Mouse (Mus musculus): ENCODE measurements around the gene Fuom. TPM values are rescaled to one million over a fixed set of nuclear protein-coding genes. Genes with fewer than 3 reads are reported as not detected.

The Fuom gene
- polyA plus RNA-seq, 1 experiment: 22.5 TPM

- H3K4me3 ChIP-seq (ENCODE audit: insufficient read depth, low read length): no peak overlapping the region
- TF ChIP-seq CTCF (IDR thresholded peaks at IDR 0.05; ENCODE audit: low read depth, low read length) (no peak), POLR2A (IDR thresholded peaks at IDR 0.05; ENCODE audit: borderline replicate concordance, low read depth, low read length) (no peak)
- H3K4me1 ChIP-seq (ENCODE audit: control insufficient read depth, insufficient read depth, low read length): peaks cover 14% of the 10 kb centered on the region
- H3K27ac ChIP-seq (ENCODE audit: insufficient read depth, low read depth, low read length): no peak overlapping the region
Measured at GRCm38 (mm10) chr7:140060936-140061831, 41.1 kb downstream of the Fuom start.

- Histone ChIP-seq H3K4me1 (ENCODE audit: control insufficient read depth, insufficient read depth, low read length) (peaks cover 14% of the 10 kb centered on the region), H3K27ac (ENCODE audit: insufficient read depth, low read depth, low read length) (no peak overlapping the region), H3K4me3 (ENCODE audit: insufficient read depth, low read length) (no peak overlapping the region)
- TF ChIP-seq POLR2A (IDR thresholded peaks at IDR 0.05; ENCODE audit: borderline replicate concordance, low read depth, low read length): no peak
- no peak for TF ChIP-seq CTCF (IDR thresholded peaks at IDR 0.05; ENCODE audit: low read depth, low read length)
Measured at GRCm38 (mm10) chr7:140059601-140060000, 42.6 kb downstream of the Fuom start.

GRCm38 (mm10) chr7:140058528-140058927 lies 43.7 kb downstream of the Fuom start:
- peaks cover 14% of the 10 kb centered on the region for H3K4me1 ChIP-seq (ENCODE audit: control insufficient read depth, insufficient read depth, low read length)
- TF ChIP-seq POLR2A (IDR thresholded peaks at IDR 0.05; ENCODE audit: borderline replicate concordance, low read depth, low read length) (no peak), CTCF (IDR thresholded peaks at IDR 0.05; ENCODE audit: low read depth, low read length) (no peak)
- H3K4me3 ChIP-seq (ENCODE audit: insufficient read depth, low read length): peak overlapping the region; percentile 47
- no peak overlapping the region for H3K27ac ChIP-seq (ENCODE audit: insufficient read depth, low read depth, low read length)

GRCm38 (mm10) chr7:140057413-140058407 lies 44.5 kb downstream of the Fuom start:
- Histone ChIP-seq H3K27ac (ENCODE audit: insufficient read depth, low read depth, low read length) (no peak overlapping the region), H3K4me1 (ENCODE audit: control insufficient read depth, insufficient read depth, low read length) (peaks cover 14% of the 10 kb centered on the region), H3K4me3 (ENCODE audit: insufficient read depth, low read length) (peak overlapping the region; percentile 47)
- TF ChIP-seq CTCF (IDR thresholded peaks at IDR 0.05; ENCODE audit: low read depth, low read length): no peak
- no peak for TF ChIP-seq POLR2A (IDR thresholded peaks at IDR 0.05; ENCODE audit: borderline replicate concordance, low read depth, low read length)

GRCm38 (mm10) chr7:140054124-140054523 lies 48.1 kb downstream of the Fuom start:
- TF ChIP-seq CTCF (IDR thresholded peaks at IDR 0.05; ENCODE audit: low read depth, low read length) (no peak), POLR2A (IDR thresholded peaks at IDR 0.05; ENCODE audit: borderline replicate concordance, low read depth, low read length) (no peak)

GRCm38 (mm10) chr7:140049115-140049689 lies 53.0 kb downstream of the Fuom start:
- Histone ChIP-seq H3K4me3 (ENCODE audit: insufficient read depth, low read length) (peak overlapping the region; percentile 66), H3K4me1 (ENCODE audit: control insufficient read depth, insufficient read depth, low read length) (peaks cover 6% of the 10 kb centered on the region), H3K27ac (ENCODE audit: insufficient read depth, low read depth, low read length) (no peak overlapping the region)
- TF ChIP-seq POLR2A (IDR thresholded peaks at IDR 0.05; ENCODE audit: borderline replicate concordance, low read depth, low read length) (no peak), CTCF (IDR thresholded peaks at IDR 0.05; ENCODE audit: low read depth, low read length) (no peak)

More at GRCm38 (mm10) chr7:140054124-140054523, 48.1 kb downstream of the Fuom start:
- Histone ChIP-seq H3K27ac (ENCODE audit: insufficient read depth, low read depth, low read length) (no peak overlapping the region), H3K4me3 (ENCODE audit: insufficient read depth, low read length) (no peak overlapping the region), H3K4me1 (ENCODE audit: control insufficient read depth, insufficient read depth, low read length) (peaks cover 11% of the 10 kb centered on the region)

GRCm38 (mm10) chr7:140048361-140049114 lies 53.7 kb downstream of the Fuom start, which contains the start of gene Msx3:
Gene Msx3 (minus strand): TSS chr7:140049089.
- peaks cover 6% of the 10 kb centered on the region for H3K4me1 ChIP-seq (ENCODE audit: control insufficient read depth, insufficient read depth, low read length)
- H3K27ac ChIP-seq (ENCODE audit: insufficient read depth, low read depth, low read length): no peak within 1 kb of the TSS
- TF ChIP-seq CTCF (IDR thresholded peaks at IDR 0.05; ENCODE audit: low read depth, low read length): no peak
- no peak for TF ChIP-seq POLR2A (IDR thresholded peaks at IDR 0.05; ENCODE audit: borderline replicate concordance, low read depth, low read length)
- peak within 1 kb of the TSS; percentile 66 for H3K4me3 ChIP-seq (ENCODE audit: insufficient read depth, low read length)

GRCm38 (mm10) chr7:140047811-140048311 lies 54.4 kb downstream of the Fuom start:
- Histone ChIP-seq H3K27ac (ENCODE audit: insufficient read depth, low read depth, low read length) (no peak overlapping the region), H3K4me3 (ENCODE audit: insufficient read depth, low read length) (peak overlapping the region; percentile 57), H3K4me1 (ENCODE audit: control insufficient read depth, insufficient read depth, low read length) (peaks cover 6% of the 10 kb centered on the region)
- TF ChIP-seq CTCF (IDR thresholded peaks at IDR 0.05; ENCODE audit: low read depth, low read length): no peak
- no peak for TF ChIP-seq POLR2A (IDR thresholded peaks at IDR 0.05; ENCODE audit: borderline replicate concordance, low read depth, low read length)

Other genes with a start within 250 kb of the Fuom start
- not detected in 2 replicates for gene Kndc1, start 207.7 kb downstream of the Fuom start, polyA plus RNA-seq (2012; ENCODE audit: insufficient read depth, insufficient read length, missing spikeins)
- not detected in 2 replicates for gene Utf1, start 158.7 kb downstream of the Fuom start, polyA plus RNA-seq (2012; ENCODE audit: insufficient read depth, insufficient read length, missing spikeins)
- not detected in 2 replicates for gene 6430531B16Rik, start 123.7 kb downstream of the Fuom start, polyA plus RNA-seq (2012; ENCODE audit: insufficient read depth, insufficient read length, missing spikeins)
- 240 and 334 TPM in 2 replicates for gene Adam8, start 109.9 kb downstream of the Fuom start, polyA plus RNA-seq (2012; ENCODE audit: insufficient read depth, insufficient read length, missing spikeins)
- gene Zfp511, start 66.0 kb downstream of the Fuom start, polyA plus RNA-seq (2012; ENCODE audit: insufficient read depth, insufficient read length, missing spikeins): 37.7 and 38.7 TPM in 2 replicates
- 17.9 and 18.5 TPM in 2 replicates for gene Tubgcp2, start 65.8 kb downstream of the Fuom start, polyA plus RNA-seq (2012; ENCODE audit: insufficient read depth, insufficient read length, missing spikeins)
- not detected in 2 replicates for gene Msx3, start 53.4 kb downstream of the Fuom start, polyA plus RNA-seq (2012; ENCODE audit: insufficient read depth, insufficient read length, missing spikeins)
- not detected in 2 replicates for gene Caly, start 19.9 kb downstream of the Fuom start, polyA plus RNA-seq (2012; ENCODE audit: insufficient read depth, insufficient read length, missing spikeins)
- gene Prap1, start 9.0 kb downstream of the Fuom start, polyA plus RNA-seq (2012; ENCODE audit: insufficient read depth, insufficient read length, missing spikeins): not detected in 2 replicates
- 20.1 and 25.9 TPM in 2 replicates for gene Paox, start 13.4 kb upstream of the Fuom start, polyA plus RNA-seq (2012; ENCODE audit: insufficient read depth, insufficient read length, missing spikeins)
- gene Echs1, start 14.0 kb upstream of the Fuom start, polyA plus RNA-seq (2012; ENCODE audit: insufficient read depth, insufficient read length, missing spikeins): 44.9 and 45.7 TPM in 2 replicates
- gene Mtg1, start 35.1 kb upstream of the Fuom start, polyA plus RNA-seq (2012; ENCODE audit: insufficient read depth, insufficient read length, missing spikeins): 10.5 and 10.8 TPM in 2 replicates
- gene Sprn, start 52.4 kb upstream of the Fuom start, polyA plus RNA-seq (2012; ENCODE audit: insufficient read depth, insufficient read length, missing spikeins): not detected in 2 replicates
- not detected in 2 replicates for gene Olfr522, start 62.3 kb upstream of the Fuom start, polyA plus RNA-seq (2012; ENCODE audit: insufficient read depth, insufficient read length, missing spikeins)
- gene Olfr523, start 70.8 kb upstream of the Fuom start, polyA plus RNA-seq (2012; ENCODE audit: insufficient read depth, insufficient read length, missing spikeins): not detected in 2 replicates
- gene Olfr524, start 103.5 kb upstream of the Fuom start, polyA plus RNA-seq (2012; ENCODE audit: insufficient read depth, insufficient read length, missing spikeins): not detected in 2 replicates
- gene Cd163l1, start 115.8 kb upstream of the Fuom start, polyA plus RNA-seq (2012; ENCODE audit: insufficient read depth, insufficient read length, missing spikeins): not detected in 2 replicates
- gene 5830411N06Rik, start 144.8 kb upstream of the Fuom start, polyA plus RNA-seq (2012; ENCODE audit: insufficient read depth, insufficient read length, missing spikeins): not detected in 2 replicates
- not detected in 2 replicates for gene Olfr525, start 218.4 kb upstream of the Fuom start, polyA plus RNA-seq (2012; ENCODE audit: insufficient read depth, insufficient read length, missing spikeins)
- not detected in 2 replicates for gene Olfr527, start 231.6 kb upstream of the Fuom start, polyA plus RNA-seq (2012; ENCODE audit: insufficient read depth, insufficient read length, missing spikeins)